Mouse (Mus musculus) layer of hippocampus, postnatal 14 days (tissue): ENCODE data around the gene Tsen15. TPM values are rescaled to one million over a fixed set of nuclear protein-coding genes. Genes with fewer than 3 reads are reported as not detected.
A peak's percentile ranks its signal among the peaks of the same experiment; 100 is the strongest.

Experiments
- DNase-seq, 2 experiments: peaks; one replicate each; pipeline ENCODE4 v3.0.0; 2021 to 2022; ENCODE audit warnings: low spot score in 2 of 2, mixed read lengths in 1 of 2
- long read RNA-seq, 2 experiments: library from polyadenylated mRNA; stranded (forward); transcript quantifications; one replicate each; pipeline ENCODE4 v2.0.0; 2021
- total RNA-seq, 2 experiments: library from RNA; stranded (reverse); gene quantifications; 2 replicates each; pipeline ENCODE4 v1.2.3; 2021

The Tsen15 gene
- total RNA-seq: 10 to 100 TPM; 24.1 to 27.6 TPM
- long read RNA-seq, experiment 1, transcript Tsen15-201 (5 exons, 1,133 nt): major isoform, 17 of 19 reads
- long read RNA-seq, experiment 1, partial matches to known transcripts: 1 of 19 reads
- long read RNA-seq, experiment 1, other reads (novel, unspliced or antisense): 1 of 19 reads
- long read RNA-seq, experiment 2, transcript Tsen15-201 (5 exons, 1,133 nt): major isoform, 42 of 43 reads
- long read RNA-seq, experiment 2, partial matches to known transcripts: 0 of 43 reads
- long read RNA-seq, experiment 2, other reads (novel, unspliced or antisense): 1 of 43 reads

- DNase-seq: peak; percentile 77 to 83
Observed at GRCm38 (mm10) chr1:152386188-152386835, at the start of gene Tsen15. Tsen15 (minus strand) TSS chr1:152386688.

GRCm38 (mm10) chr1:152434166-152434565, 47.7 kb upstream of the Tsen15 start:
- DNase-seq: no peak

GRCm38 (mm10) chr1:152429805-152430204, 43.3 kb upstream of the Tsen15 start:
- no peak for DNase-seq

- DNase-seq: no peak
Observed at GRCm38 (mm10) chr1:152427912-152428581, 41.6 kb upstream of the Tsen15 start.

- no peak for DNase-seq
Observed at GRCm38 (mm10) chr1:152423052-152423451, 36.6 kb upstream of the Tsen15 start.

- no peak for DNase-seq
Observed at GRCm38 (mm10) chr1:152422295-152422694, 35.8 kb upstream of the Tsen15 start.

- no peak for DNase-seq
Observed at GRCm38 (mm10) chr1:152417602-152418001, 31.1 kb upstream of the Tsen15 start.

GRCm38 (mm10) chr1:152416306-152416904, 29.9 kb upstream of the Tsen15 start:
- DNase-seq: no peak

- peak; percentile 52 to 76 for DNase-seq
Observed at GRCm38 (mm10) chr1:152414451-152414850, 28.0 kb upstream of the Tsen15 start.

GRCm38 (mm10) chr1:152413961-152414360, 27.5 kb upstream of the Tsen15 start:
- DNase-seq: no peak

- DNase-seq: no peak
Observed at GRCm38 (mm10) chr1:152413116-152413515, 26.6 kb upstream of the Tsen15 start.

- DNase-seq: peak; percentile 57 to 86
Observed at GRCm38 (mm10) chr1:152410657-152411056, 24.2 kb upstream of the Tsen15 start.

- DNase-seq: no peak
Observed at GRCm38 (mm10) chr1:152409356-152409755, 22.9 kb upstream of the Tsen15 start.

GRCm38 (mm10) chr1:152407021-152407946, 20.8 kb upstream of the Tsen15 start:
- DNase-seq: no peak

GRCm38 (mm10) chr1:152400556-152401540, 14.4 kb upstream of the Tsen15 start:
- DNase-seq: peak in 1 of 2 experiments; percentile 18

- peak; percentile 34 to 62 for DNase-seq
Observed at GRCm38 (mm10) chr1:152399790-152400555, 13.5 kb upstream of the Tsen15 start, which contains the start of gene Colgalt2. Colgalt2 (plus strand) TSS chr1:152399830.

GRCm38 (mm10) chr1:152398708-152399107, 12.2 kb upstream of the Tsen15 start:
- DNase-seq: no peak

- no peak for DNase-seq
Observed at GRCm38 (mm10) chr1:152394956-152395515, 8.5 kb upstream of the Tsen15 start.
